Mouse (Mus musculus) forebrain, embryonic 16.5 days (tissue): ENCODE data around the gene Grm5. TPM values are rescaled to one million over a fixed set of nuclear protein-coding genes. Genes with fewer than 3 reads are reported as not detected.
A peak's percentile ranks its signal among the peaks of the same experiment; 100 is the strongest.

Experiments
- ATAC-seq: fragments of 200-750 bp; cut with Nextera tagmentation; 2 replicates; pipeline ENCODE4 v1.8.0; 2017; ENCODE audit warnings: mild to moderate bottlenecking, moderate library complexity
- H3K27ac ChIP-seq: fragments of 300-500 bp; sonication (generic); 2 replicates; pipeline ENCODE4 v1.5.1; 2014; ENCODE audit warnings: low read length, control low read depth
- H3K27me3 ChIP-seq: fragments of 300-500 bp; sonication (generic); replicated peaks from 2 replicates; pipeline ENCODE4 v1.6.1; 2014; ENCODE audit warnings: low read length; ENCODE audit not compliant: control insufficient read depth, insufficient read depth
- H3K36me3 ChIP-seq: fragments of 300-500 bp; sonication (generic); 2 replicates; pipeline ENCODE4 v1.6.1; 2014; ENCODE audit not compliant: control insufficient read depth, insufficient read depth
- H3K4me1 ChIP-seq: fragments of 300-500 bp; sonication (generic); replicated peaks from 2 replicates; pipeline ENCODE4 v1.6.1; 2014; ENCODE audit warnings: low read length; ENCODE audit not compliant: control insufficient read depth, insufficient read depth
- H3K4me2 ChIP-seq: fragments of 300-500 bp; sonication (generic); 2 replicates; pipeline ENCODE4 v1.6.1; 2014; ENCODE audit warnings: mild to moderate bottlenecking, low read length, control low read depth
- H3K4me3 ChIP-seq: fragments of 300-500 bp; sonication (generic); replicated peaks from 2 replicates; pipeline ENCODE4 v1.5.1; 2014; ENCODE audit warnings: mild to moderate bottlenecking, low read length, control low read depth
- H3K9ac ChIP-seq: fragments of 300-500 bp; sonication (generic); replicated peaks from 2 replicates; pipeline ENCODE4 v1.6.1; 2014; ENCODE audit warnings: low read depth, low read length, control low read depth
- H3K9me3 ChIP-seq: fragments of 300-500 bp; sonication (generic); 2 replicates; pipeline ENCODE4 v1.6.1; 2016; ENCODE audit warnings: low read length; ENCODE audit not compliant: control insufficient read depth
- WGBS: fragments of 180-500 bp; shearing (Covaris S2); extraction: QIAGEN DNeasy Blood & Tissue Kit; methylation state at CpG from one replicate; pipeline ENCODE4 v1.1.7; 2014; 5-methylcytosine and 5-hydroxymethylcytosine counted together
- polyA plus RNA-seq: library from polyadenylated mRNA; unstranded; fragments of >200 nt; fragmentation: Nextera tagmentation; extraction: Ambion mirVana; gene quantifications from 2 replicates; pipeline ENCODE4 v1.2.1, GENCODE M21; 2015

Gene Grm5
- polyA plus RNA-seq, 1 experiment from 2014 or later, result 45.6 TPM

- H3K4me2 ChIP-seq, result no peak overlapping the region
- H3K9me3 ChIP-seq, result no peaks in the 10 kb centered on the region
- no peak overlapping the region for H3K27ac ChIP-seq
- no peaks in the 10 kb centered on the region for H3K27me3 ChIP-seq
- no peak overlapping the region for H3K9ac ChIP-seq
- no peaks in the 10 kb centered on the region for H3K4me1 ChIP-seq
- H3K4me3 ChIP-seq, result no peak overlapping the region
- no peaks in the 10 kb centered on the region for H3K36me3 ChIP-seq
- 24% methylated on average over 1 of the region's 1 CpGs for WGBS
- peak; percentile 84 for ATAC-seq
Observed at GRCm38 (mm10) chr7:88097715-88098114, 513.7 kb downstream of the Grm5 start.

- Histone ChIP-seq H3K36me3 (no peaks in the 10 kb centered on the region), H3K4me1 (no peaks in the 10 kb centered on the region), H3K9me3 (no peaks in the 10 kb centered on the region), H3K27ac (no peak overlapping the region), H3K4me3 (no peak overlapping the region), H3K4me2 (no peak overlapping the region), H3K9ac (no peak overlapping the region), H3K27me3 (no peaks in the 10 kb centered on the region)
- 63% methylated on average over 6 of the region's 6 CpGs for WGBS
- no peak for ATAC-seq
Observed at GRCm38 (mm10) chr7:88116724-88117409, 532.9 kb downstream of the Grm5 start.

- no peak overlapping the region for H3K4me3 ChIP-seq
- H3K9me3 ChIP-seq, result no peaks in the 10 kb centered on the region
- H3K4me1 ChIP-seq, result peaks cover 11% of the 10 kb centered on the region
- no peaks in the 10 kb centered on the region for H3K27me3 ChIP-seq
- no peak overlapping the region for H3K4me2 ChIP-seq
- ATAC-seq, result no peak
- H3K36me3 ChIP-seq, result no peaks in the 10 kb centered on the region
- H3K9ac ChIP-seq, result no peak overlapping the region
- 89% methylated on average over 8 of the region's 8 CpGs for WGBS
- no peak overlapping the region for H3K27ac ChIP-seq
Observed at GRCm38 (mm10) chr7:88128080-88128848, 544.3 kb downstream of the Grm5 start.

DNA sequence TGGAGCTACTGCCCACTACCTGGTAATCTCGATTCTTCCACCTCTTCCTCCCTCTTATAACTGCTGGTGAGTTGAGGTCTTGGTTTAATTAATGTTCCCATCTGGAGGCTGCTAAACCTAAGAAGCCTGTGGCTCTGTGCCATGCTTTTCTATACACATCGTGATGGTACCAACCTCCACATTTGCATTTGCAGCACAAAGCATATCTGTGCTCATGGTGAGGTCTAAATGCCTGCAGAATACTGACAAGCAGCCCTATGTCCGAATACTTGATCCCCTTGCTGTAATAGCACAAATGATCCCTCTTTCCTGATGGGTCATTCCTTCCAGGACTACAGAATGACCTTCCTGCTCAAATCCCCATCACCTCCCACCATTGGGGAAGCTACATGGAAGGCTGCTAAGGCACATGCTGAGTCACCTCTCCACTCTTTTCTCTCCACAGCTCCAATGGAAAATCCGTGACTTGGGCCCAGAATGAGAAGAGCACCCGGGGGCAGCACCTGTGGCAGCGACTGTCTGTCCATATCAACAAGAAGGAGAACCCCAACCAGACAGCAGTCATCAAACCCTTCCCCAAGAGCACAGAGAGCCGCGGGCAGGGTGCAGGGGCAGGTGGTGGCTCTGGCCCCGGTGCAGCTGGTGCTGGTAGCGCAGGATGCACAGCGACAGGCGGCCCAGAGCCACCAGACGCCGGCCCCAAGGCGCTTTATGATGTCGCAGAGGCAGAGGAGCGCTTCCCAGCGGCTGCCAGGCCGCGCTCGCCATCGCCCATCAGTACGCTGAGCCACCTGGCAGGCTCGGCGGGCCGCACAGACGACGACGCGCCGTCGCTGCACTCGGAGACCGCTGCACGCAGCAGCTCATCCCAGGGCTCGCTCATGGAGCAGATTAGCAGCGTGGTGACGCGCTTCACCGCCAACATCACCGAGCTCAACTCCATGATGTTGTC is 545.8 kb downstream of the Grm5 start:
- Histone ChIP-seq H3K9ac (peak overlapping the region; percentile 67), H3K4me1 (peaks cover 11% of the 10 kb centered on the region), H3K36me3 (no peaks in the 10 kb centered on the region), H3K4me3 (peak overlapping the region; percentile 48), H3K27ac (no peak overlapping the region; the same call in 1 of the 2 replicates), H3K4me2 (peak overlapping the region; percentile 72), H3K27me3 (no peaks in the 10 kb centered on the region), H3K9me3 (no peaks in the 10 kb centered on the region)
- WGBS, result 4% methylated on average over 41 of the region's 41 CpGs
- ATAC-seq, result peak; percentile 95

DNA sequence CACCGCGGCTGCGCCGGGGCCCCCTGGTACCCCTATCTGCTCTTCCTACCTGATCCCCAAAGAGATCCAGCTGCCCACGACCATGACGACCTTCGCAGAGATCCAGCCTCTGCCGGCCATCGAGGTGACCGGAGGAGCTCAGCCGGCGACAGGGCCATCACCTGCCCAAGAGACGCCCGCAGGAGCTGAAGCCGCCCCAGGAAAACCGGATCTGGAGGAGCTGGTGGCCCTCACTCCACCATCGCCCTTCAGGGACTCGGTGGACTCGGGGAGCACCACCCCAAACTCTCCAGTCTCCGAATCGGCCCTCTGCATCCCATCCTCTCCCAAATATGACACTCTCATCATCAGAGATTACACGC is 546.5 kb downstream of the Grm5 start:
- peak overlapping the region; percentile 72 for H3K4me2 ChIP-seq
- 23% methylated on average over 22 of the region's 22 CpGs for WGBS
- H3K36me3 ChIP-seq, result no peaks in the 10 kb centered on the region
- H3K9ac ChIP-seq, result peak overlapping the region; percentile 67
- H3K4me1 ChIP-seq, result peaks cover 11% of the 10 kb centered on the region
- no peaks in the 10 kb centered on the region for H3K27me3 ChIP-seq
- peak overlapping the region; percentile 48 for H3K4me3 ChIP-seq
- no peaks in the 10 kb centered on the region for H3K9me3 ChIP-seq
- ATAC-seq, result no peak
- H3K27ac ChIP-seq, result no peak overlapping the region

DNA sequence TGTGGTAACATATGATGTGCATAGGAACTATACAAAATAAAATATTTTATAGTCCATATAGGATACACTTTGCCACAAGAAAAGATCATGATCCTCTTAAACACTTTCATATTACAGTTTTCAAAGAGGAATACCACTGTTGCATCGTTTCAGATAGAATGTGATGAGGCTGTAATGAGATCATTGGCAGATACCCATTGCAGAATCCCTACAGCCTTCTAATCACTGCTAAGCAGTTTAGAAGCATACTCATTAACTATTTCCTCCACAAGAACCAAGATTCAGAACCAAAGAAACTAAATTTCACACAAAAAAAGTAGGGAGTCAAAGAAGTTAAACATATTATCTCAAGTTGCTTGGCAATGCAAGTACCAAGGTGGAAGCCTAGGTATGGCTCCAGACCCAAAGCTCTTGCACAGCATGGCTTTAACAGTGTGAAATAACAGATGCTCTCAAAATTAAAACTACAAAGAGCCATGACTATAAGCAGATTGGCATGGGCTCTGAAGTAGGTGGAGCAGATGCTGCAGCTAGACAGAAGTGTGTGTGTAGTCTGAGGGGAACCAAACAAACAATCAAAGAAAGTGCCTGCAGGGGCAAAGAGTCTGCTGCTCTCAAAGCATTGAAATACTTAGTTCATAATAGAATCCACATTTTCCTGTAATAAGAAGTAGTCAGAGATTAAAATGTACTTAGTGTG is 575.7 kb downstream of the Grm5 start:
- Histone ChIP-seq H3K4me2 (no peak overlapping the region), H3K9ac (no peak overlapping the region), H3K4me3 (no peak overlapping the region), H3K4me1 (no peaks in the 10 kb centered on the region), H3K27me3 (no peaks in the 10 kb centered on the region), H3K9me3 (no peaks in the 10 kb centered on the region), H3K36me3 (no peaks in the 10 kb centered on the region), H3K27ac (no peak overlapping the region)
- ATAC-seq, result peak; percentile 70
- WGBS, result 56% methylated on average over 1 of the region's 1 CpGs

DNA sequence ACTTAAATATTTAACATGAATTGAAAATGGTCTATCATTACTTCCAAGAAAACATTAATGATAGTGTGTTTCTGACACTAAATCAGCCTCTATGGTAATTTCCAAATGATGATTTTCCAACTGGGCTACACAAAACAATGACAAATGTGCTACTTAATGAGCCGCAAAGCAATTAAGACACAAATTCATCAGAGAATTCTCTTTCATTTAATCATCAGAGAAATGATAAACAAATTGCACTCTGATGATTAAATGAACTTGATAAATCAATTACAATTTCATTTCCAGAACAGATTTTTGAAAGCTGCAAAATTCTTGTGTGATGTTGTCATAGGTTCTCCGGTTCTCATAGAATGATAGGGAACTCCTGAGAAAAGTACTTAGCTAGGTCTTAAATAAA is 577.6 kb downstream of the Grm5 start:
- Histone ChIP-seq H3K4me1 (no peaks in the 10 kb centered on the region), H3K9me3 (no peaks in the 10 kb centered on the region), H3K4me2 (no peak overlapping the region), H3K4me3 (no peak overlapping the region), H3K36me3 (no peaks in the 10 kb centered on the region), H3K9ac (no peak overlapping the region), H3K27ac (no peak overlapping the region), H3K27me3 (no peaks in the 10 kb centered on the region)
- no peak for ATAC-seq
- WGBS, result 66% methylated on average over 2 of the region's 2 CpGs
